Mouse (Mus musculus) left cerebral cortex, adult 8-10 months (tissue): ENCODE measurements around the gene Bex3. TPM values are rescaled to one million over a fixed set of nuclear protein-coding genes. Genes with fewer than 3 reads are reported as not detected.
"Not testable (repeated sequence)": the region's sequence is repeated elsewhere in the genome, so short reads cannot be mapped to it uniquely, and the experiment has no call there.

Experiments
- DNase-seq, 2 experiments: peaks; one replicate each; pipeline ENCODE4 v3.0.0; 2022; ENCODE audit warnings: low spot score in 2 of 2
- total RNA-seq, 4 experiments: library from RNA; stranded (reverse); gene quantifications; 2 replicates each; pipeline ENCODE4 v1.2.4; 2022

The Bex3 gene
- 100 to 1,000 TPM; 252 to 326 (median 281) TPM for total RNA-seq

DNA sequence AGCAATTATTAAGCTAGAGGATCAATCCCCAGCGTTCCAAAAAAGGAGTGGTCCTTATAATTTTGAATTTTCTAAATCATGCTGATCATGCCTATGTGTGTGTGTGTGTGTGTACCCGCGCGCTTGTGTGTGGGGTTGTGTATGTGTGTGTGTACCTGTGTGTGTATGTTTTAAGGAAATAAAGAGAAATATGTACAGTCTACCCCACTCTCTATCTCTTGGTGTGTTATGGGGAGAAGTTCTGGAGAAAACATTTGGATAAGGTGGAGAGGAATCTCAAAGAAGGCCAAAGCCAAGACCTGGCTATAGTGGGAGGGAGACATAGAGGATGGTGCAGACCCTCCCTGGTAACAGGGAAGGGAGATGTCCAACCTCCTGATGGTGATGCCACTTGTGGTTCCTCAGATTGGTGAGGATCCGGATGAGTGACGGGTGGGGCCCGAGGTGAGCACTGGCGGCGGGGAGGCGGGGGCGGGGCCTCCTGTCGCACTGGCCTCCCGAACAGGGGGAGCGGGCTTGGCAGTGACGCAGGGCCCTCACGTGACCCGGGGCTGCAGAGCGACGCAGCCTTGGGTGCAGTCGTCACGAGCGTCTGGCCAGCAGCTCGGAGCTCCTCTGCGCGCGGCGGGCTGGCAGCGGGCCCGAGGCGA, at the start of gene Bex3:
Gene Bex3 (plus strand): TSS at position 511 of the 650 bp plus-strand sequence.
- peak in 1 of 2 experiments; percentile 73 for DNase-seq

DNA sequence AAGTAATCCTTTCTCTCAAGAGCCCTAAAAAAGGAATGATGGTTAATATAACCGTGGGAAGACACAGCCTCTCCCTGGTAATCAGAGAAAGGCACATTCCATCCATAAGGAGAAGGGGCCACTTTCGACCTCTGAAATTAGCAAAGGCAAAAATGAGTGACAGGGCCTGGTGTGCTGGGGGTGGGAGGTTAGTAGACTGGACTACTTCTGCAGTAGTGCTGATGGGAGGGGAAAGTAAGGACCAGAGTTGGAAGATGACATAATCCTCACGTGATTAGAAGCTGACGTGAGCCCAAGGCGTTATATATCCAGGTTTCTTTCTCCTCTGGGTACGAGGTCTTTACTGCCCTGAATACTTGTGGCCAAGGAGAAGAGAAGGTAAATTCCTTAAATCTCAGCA, 46.3 kb upstream of the Bex3 start:
- DNase-seq = no peak

DNA sequence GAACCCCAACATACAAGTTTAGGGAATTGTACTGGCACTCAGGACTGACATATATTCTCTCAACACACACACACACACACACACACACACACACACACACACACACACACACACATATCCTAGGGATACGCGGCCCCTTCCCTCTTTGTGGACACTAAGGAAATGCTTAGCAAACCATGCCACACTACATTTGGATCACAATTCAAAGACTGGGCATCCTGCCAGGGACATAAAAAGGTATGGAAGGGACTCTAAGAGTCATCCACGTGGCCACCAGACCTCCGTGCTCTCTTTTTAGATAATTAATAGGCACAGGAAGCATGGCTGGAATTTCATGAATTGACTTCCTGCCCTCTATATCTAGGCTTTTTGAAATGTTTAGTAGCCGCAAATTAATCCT, 42.3 kb upstream of the Bex3 start:
- no peak for DNase-seq

DNA sequence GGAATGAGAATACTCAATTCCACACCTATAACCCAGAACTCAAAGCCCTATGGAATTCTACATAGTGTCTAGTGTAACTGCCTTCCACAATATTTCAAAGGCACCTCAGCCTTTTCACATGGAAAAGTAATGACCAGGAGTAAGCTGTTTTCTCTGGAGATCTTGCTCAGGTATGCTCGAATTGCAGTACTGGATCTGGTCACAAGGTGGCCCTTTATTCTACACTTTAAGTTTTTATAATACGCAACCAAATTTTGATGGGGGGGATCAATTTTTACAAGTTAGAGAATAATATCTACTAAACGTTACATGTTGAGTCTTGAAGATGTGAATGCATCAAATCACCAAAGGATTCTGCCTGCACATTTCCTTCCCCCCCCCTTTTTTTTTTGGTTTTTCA, 31.9 kb upstream of the Bex3 start:
- DNase-seq = no peak

DNA sequence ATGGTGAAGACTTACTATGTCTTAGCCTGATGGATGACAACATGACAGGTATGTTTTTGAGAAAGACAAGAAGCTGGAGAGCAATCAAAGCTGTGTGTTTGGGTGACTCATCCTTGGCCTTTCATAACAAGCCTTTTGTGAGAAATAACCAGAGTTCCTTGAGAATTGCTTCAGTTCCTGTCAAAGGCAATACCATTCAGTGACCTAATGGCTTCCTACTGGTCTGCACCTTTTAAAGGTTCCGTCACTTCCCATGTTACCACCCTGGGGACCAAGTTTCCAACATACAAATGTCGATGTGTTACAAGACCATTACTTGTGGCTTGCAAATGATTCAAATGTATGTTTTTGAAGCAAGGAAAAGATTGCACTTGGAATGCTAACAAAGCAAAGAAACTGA, 26.9 kb upstream of the Bex3 start:
- DNase-seq = no peak

DNA sequence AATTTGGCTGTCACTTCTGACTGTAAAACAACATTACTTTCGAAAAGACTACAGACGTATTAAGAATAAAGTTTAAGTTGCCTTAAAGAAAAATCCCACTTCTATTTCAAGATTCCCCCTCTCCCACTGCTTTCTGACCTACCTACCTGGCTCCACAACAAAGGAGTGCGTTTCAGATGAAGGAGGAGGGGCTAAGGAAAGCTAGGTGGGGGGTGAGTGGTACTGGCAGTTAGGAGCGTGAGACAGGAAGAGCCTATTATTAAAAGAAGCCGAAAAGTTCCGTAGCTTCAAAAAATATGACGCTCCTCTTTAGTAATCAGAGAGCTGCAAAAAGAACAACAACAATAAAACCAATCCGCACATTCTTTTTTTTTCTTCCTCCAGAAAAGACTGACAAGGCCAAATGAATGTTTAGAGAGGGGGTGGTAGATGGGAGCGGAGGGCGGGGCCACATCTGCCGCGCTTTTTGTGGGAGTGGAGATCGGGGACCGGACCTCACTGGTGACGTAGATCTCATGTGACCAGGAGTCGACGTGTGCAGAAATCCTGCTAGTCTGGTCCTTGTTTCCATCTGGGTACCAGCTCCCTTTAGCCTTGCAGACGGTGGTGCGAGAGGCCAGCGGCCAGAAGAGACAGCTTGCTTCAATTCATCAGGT, 25.4 kb upstream of the Bex3 start, which contains the start of gene Tceal9:
Gene Tceal9 (plus strand): TSS at position 506 of the 656 bp plus-strand sequence.
- DNase-seq = peak; percentile 45 to 51

DNA sequence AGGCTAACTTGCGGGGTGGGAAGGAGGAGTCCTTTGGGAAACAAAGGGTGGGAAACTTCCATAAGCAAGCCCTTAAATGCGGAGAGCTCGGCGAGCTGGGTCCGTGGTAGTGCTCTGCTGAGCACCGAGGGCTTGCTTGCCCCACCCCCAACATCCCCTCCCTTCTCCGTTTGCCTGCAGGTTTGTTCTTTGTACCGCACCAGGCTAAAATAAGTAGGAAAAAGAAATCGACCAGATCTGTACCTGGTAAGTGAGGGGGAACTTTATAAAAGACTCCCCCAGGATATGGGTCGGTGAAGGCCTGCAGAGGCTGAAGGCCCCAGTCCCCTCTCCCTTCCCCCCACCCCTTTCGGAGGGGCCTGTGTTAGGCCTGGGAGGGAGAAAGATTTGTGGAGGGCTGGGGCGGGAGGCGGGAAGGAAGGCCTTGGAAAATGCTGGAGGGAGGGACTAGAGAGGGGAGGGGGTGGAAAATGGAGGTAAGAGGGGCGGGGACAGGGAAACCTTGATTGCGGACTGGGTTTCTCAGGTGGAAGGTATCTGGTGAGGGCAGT, 24.5 kb upstream of the Bex3 start:
- DNase-seq = peak in 1 of 2 experiments; percentile 2

DNA sequence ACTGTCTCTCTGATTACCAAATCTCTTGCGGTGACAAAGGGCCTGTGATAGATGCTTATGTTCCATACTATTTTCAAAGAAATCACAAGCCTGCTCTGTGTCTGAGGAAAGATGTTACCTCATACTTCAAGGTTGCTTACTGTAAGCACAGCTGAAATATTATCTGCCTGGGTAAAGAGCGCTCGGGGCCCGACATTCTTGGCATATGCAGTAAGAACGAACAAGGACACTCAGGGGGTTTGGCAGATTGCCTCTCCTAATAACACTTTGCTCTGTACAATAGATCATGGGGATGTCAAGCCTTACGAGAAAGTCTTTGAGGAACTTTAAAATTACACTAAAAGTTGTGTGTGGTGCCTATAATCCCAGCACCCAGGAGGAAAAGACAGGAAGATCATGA, 21.2 kb upstream of the Bex3 start:
- no peak for DNase-seq

DNA sequence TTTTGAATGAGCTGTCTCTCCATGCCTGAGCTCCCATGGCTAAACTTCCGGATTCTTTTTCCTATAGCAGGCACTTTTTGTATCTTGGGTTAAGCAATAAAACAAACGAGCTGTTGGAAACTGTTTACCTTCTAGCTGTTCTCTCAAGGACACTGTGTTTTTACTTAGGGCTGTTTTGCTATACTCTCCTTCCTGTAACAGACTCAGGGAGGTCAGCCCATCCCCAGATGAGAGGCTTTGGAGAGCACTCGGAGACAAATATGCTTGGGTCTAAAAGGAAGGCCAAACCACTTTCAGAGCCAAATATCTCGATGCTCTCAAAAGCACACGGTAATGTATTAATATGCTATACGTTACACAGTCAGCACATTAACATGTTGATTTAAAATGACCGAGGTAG, 20.4 kb upstream of the Bex3 start:
- DNase-seq = no peak

DNA sequence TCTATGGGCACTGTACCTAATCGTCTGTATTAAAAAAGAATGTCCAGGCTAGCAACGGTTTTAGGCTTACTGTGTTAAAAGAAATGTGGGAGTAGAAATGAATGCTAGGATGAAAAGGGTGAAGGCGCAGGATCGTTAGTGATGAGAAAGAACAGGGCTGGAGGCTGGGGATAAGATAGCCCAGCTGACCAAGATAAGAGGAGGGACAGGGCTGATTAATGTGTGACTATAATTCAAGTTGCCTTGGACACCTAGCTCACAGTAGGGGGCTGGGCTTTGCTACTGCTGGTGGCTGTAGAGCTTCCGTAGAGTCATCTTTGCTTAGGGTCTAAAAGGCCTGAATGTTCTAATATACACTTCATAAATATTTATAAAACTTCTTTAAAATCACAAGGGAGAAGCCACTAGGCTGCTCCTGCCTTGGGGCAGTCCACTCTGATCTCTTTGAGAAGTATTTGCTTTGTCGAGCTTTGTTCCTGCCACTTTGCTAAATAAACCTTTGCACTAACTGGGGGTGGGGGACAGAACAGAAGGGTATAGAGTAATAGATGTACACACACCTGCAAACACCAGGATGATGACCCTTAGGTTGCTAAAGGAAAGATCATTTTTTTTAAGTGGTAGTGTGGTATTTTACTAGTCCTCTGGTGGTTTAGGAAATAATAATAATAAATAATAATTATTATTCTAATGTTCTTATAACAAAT, 17.9 kb upstream of the Bex3 start:
- no peak for DNase-seq

DNA sequence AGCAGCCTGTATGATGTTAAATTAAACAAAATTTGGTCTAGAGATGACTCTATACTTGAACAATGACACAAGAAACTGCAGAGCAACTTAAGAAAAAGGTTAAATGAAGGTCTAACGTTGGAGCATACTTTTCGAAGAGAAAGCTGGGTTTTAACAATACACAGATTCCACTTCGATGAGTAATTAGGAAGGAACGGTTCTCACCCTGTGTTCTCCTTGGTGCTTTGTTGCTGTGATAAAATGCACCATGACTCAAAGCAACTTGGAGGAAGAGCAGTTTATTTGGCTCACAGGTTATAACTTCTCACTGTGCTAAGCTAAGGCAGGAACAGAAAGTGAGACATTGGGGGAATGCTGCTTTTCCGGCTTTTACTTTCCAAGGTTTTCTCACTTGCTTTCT, 2.3 kb upstream of the Bex3 start:
- no peak for DNase-seq

DNA sequence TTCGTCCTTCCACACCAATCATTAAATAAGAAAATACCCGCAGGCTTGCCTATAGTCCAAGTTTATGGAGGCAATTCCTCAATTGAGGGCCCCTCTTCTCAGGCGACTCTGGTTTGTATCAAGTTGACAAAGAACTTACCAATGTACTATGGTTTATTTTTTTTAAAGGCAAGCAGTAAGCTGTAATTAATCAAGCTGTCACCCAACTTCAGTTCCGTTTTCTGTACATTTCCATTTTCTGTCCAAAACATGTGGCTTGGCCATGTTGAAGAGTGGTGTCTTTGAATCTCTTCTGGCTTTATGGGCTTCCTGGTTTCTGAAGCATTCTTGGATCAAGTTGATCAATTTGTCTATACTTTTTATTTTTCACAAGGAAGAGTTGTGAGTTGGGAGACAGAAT, 1.9 kb upstream of the Bex3 start:
- DNase-seq = no peak

DNA sequence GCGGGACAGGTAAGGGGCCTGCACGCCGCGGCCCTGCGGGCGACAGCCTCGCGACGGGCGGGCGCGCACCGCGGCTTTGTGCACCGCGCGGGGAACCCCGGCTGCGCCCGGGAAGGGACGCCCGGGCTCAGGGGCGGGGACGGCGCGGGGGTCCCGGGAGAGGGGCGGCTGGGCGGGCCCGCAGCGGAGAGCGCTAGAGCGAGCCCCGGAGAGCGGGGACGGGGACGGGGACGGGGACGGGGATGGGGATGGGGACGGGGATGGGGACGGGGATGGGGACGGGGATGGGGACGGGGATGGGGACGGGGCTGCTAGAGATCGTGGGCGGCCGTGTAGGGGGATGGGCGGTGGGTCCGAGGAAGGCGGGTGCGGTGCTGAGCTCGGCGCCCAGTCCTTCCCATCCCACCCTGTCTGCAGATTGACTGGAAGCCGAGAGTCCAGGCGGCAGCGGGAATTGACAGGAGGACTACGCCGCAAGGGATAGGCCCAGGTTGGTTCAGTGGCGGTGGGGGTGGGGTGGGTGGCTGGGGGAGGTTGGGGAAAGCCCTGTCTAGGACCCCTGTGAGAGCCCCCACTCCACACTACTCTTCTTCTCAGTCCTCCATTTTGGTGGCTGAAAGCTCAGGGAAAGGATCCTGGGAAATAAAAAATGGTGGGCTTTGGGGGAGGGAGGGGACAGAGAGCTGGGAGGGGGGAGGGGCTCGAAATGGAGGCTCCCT, 499 bp downstream of the Bex3 start:
- not testable (repeated sequence) for DNase-seq

DNA sequence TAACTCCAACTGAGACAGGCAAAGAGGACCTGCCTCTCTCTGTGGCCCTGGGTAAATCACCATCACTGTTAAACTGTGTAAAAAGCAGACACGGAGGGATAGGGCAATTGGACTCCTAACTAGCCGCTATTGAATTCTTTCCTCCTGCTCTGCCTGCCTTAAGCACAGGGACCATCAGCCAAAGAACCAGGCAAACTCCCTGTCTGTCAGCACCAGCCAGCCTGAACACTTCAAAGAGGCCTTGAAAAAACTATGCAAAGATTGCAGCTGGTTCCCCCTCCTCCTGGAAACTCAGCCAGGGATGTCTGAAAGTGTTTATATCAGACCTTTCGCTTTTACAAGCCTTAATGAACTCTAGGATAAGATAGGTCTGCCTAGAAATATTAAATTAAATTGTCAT, 4.5 kb downstream of the Bex3 start:
- no peak for DNase-seq

DNA sequence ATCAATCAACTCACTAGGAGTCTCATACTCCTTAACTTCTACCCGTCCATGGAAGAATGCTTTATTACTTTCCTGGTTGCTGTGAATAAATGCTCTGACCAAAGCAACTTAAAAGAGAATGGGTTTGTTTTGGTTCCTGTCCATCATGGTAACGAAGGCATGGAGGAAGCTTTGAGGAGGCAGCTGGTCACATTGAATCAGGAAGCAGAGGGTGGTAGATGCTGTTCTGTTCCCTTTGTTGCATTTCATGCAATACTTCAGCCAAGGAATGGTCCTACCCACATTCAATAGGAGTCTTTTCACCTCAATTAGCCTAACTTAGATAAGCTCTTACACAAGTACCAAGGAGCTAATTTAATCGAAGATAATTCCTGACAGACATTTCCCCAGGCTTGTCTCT, 5.3 kb downstream of the Bex3 start:
- no peak for DNase-seq

DNA sequence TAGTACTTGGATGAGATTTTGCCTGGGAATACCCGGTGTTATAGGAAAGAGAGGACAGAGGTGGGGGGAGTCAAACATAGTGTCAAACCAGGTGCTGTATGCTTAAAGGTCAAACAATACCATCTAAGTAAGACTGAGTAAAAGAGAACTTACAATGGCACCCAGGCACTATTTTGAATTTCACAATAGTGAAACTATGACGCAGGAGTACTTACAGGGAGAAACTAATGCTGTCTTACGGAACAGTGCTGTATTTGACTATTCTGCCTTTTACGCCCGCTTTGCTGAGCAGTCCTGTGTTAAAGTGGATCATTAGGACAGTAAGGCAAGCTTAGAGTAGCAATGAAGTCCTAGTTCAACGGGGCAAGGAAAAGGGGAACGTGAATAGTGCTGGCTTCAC, 7.5 kb downstream of the Bex3 start:
- DNase-seq = no peak

DNA sequence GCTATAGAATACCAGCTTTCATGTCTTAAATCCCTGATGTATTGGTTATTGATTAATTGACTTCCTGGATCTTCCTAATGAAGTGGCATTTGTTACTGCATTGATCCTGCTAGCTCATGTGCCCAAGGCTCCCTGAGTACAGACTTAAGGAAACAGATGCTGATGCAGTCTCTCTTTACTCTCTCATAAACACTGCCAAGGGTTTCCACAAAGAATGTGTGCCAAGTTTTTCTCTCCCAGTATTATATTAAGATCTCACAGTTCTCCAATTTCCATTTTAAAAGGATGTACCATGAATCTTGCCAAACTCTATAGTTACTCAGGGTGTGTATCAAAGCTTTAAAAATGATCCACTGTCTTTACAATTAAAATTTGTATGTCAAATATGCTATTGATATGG, 8.3 kb downstream of the Bex3 start:
- no peak for DNase-seq

DNA sequence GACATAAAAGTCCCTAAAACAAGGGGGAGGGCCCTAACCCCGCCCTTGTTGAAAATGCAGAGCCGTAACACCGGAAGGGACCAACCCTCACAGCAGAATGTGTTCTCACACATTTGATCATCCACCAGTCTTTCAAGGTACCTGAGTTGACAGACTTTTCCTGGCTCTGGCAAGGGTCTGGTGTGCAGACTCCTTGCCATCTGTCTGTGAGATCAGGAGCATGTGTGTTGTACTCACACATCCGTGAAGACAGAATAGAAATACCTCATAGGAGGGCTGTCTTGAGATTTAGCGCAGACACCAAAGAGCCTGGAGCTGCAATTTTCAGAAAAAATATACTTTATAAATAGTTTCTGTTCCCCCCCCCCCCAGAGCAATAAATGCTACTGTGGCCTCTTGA, 9.4 kb downstream of the Bex3 start:
- DNase-seq = peak in 1 of 2 experiments; percentile 50

DNA sequence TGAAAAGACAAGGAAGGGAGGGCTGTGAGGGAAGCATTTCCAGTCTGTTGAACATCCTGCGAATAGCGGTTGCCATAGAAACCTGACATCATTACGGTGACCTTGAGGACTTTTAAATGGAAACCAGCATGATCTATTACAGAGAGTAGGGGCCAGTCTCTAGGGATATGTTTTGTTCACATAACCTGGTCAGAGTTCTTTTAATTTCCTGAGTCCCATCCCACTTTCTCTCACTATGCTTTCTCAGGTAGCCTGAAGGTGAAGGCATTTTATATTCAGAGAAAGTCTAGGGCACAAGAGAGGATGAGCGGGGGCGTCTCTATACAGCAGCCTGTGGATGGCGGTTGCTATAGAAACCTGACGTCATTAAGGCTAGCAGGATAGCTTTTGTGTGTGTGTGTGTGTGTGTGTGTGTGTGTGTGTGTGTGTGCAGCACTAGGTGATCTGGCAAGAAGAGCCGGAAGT, 20.8 kb downstream of the Bex3 start:
- peak in 1 of 2 experiments; percentile 79 for DNase-seq

DNA sequence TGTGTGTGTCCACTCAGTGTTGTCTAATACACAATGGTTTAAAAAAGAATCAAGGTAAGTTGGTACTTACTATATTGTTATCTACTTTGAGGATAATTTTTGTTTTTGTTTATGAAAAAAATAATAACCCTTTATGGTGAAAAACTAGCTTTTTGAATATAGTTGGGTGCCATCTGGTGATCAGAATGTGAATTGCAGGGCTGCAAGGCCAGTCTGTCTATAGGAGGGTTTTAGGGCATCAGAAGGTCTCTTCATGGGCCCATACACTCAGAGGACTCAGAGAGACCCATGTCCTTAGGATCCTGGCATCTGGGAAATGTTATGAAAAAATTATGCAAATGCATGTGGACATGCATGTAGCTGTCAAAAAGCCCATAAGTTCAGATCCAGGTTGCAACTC, 34.2 kb downstream of the Bex3 start:
- peak in 1 of 2 experiments; percentile 19 for DNase-seq

DNA sequence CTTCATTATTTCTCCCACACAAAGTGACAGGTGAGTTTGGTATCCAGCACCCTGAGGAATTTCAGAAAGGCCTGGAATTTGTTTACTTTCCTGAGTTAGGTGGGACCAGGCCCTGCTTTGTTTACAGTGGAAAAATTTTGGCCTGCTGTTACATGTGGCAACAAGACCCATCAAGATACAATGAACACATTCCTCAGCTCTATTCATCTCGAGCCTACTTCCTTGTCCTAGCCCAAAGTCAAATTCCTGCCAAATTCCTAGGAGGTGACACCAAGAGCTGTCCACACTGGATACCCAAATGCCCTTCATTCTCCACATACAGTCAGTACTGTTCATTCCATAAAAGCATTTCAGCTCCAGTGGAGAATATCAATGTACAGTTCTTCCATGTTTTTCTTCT, 36.1 kb downstream of the Bex3 start:
- DNase-seq = no peak

DNA sequence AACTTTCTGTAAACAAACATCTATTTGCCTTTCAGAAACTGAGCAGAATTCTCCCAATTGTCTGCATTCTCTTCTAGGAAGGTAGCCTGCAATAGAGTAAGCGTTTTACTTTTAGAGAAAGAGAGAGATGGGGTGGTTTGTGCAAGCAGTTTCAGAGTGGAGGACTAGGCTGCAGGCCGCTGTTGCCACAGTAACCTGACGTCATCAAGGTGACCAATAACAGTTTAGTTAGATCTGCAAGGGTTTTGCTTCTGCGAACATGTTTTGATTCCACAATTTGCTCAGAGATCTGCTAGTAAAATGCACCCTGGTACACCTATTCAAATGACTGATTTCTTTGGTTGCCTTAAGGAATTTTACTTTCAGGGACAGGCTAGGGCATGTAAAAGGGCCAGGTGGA, 43.2 kb downstream of the Bex3 start:
- peak in 1 of 2 experiments; percentile 16 for DNase-seq
